Mouse (Mus musculus): Measurements from ENCODE around the gene Gm10234. TPM values are rescaled to one million over a fixed set of nuclear protein-coding genes. Genes with fewer than 3 reads are reported as not detected.

Gene Gm10234
- not detected in 2 replicates for polyA plus RNA-seq (2015; fragmentation: Nextera tagmentation; extraction: Ambion mirVana)

DNA sequence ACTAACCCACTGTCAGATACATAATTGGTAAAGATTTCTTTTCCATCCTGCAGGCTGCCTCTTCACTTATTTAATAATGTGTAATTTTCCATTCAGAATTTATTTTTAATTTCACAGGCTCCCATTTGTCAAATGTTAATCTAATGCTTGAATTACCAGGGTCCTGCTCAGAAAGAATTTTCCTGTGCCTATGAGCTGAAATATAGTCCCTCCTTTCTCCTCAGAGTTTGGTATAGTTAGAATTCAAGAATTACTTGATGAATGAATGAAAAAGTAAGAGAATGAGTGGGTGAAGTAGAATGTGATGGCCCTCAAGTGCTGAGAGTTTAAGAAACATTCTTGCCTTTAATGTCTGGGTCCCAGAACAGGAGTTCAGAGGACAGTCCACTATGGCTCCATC is at the start of gene Gm10234:
Gm10234 (plus strand) TSS at position 301 of the 400 bp plus-strand sequence.
- no peaks in the 10 kb centered on the region for H3K9me3 ChIP-seq (replicated peaks; ENCODE audit: control insufficient read depth, low read length, poor library complexity, severe bottlenecking)
- no peaks in the 10 kb centered on the region for H3K27me3 ChIP-seq (ENCODE audit: control insufficient read depth, insufficient read depth, low read depth, low read length)
- no peaks in the 10 kb centered on the region for H3K4me1 ChIP-seq (ENCODE audit: control insufficient read depth, insufficient read depth, low read length)
- no peak within 1 kb of the TSS for H3K4me2 ChIP-seq (ENCODE audit: low read length)
- no peak within 1 kb of the TSS for H3K4me3 ChIP-seq (ENCODE audit: low read depth, low read length)
- no peak for ATAC-seq
- H3K36me3 ChIP-seq (ENCODE audit: control insufficient read depth, insufficient read depth, low read length): no peaks in the 10 kb centered on the region
- H3K27ac ChIP-seq (ENCODE audit: low read length): no peak within 1 kb of the TSS
- H3K9ac ChIP-seq (ENCODE audit: low read depth, low read length): no peak within 1 kb of the TSS

DNA sequence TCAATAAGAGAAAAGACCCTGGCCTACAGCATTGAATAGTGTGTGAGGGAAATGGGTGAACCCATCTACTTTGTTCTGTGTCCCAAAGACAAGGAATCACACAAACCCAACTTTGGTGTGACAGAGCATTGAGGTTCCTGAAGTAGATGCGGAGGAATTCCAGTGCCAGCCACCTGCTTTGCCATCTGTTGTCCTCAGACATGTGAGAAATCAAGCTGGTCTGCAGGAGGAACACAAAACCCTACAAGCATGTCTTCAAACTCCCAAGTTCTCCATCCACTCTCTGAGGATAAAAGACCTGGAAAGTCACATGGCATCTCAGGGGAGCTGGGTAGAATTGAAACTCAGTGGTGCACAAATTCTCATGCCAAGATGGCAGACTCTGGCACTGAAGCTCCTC is 44.3 kb upstream of the Gm10234 start:
- WGBS: 96% methylated on average over 1 of the region's 1 CpGs
- no peak for ATAC-seq

DNA sequence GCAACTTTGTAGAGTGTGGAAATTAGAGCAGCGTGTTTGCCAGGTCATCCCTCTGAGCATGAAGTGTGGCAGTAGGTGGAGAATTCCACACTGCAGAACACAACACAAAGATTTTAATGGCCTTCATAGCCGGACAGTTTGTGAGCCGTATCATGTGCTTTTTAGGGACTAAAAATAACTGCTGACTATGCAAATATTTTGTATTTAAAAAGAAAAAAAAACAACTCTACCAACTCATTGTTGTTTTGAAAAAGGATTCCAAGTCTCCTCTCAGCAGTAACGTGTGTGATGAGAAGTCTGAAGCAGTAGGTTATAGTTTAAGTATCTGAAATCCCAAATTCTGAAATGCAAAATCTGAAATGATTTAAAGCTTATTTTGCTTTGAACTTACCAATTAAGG is 25.9 kb upstream of the Gm10234 start:
- no peak overlapping the region for H3K4me3 ChIP-seq (ENCODE audit: low read depth, low read length)
- no peaks in the 10 kb centered on the region for H3K9me3 ChIP-seq (replicated peaks; ENCODE audit: control insufficient read depth, low read length, poor library complexity, severe bottlenecking)
- no peaks in the 10 kb centered on the region for H3K36me3 ChIP-seq (ENCODE audit: control insufficient read depth, insufficient read depth, low read length)
- no peaks in the 10 kb centered on the region for H3K27me3 ChIP-seq (ENCODE audit: control insufficient read depth, insufficient read depth, low read depth, low read length)
- H3K27ac ChIP-seq (ENCODE audit: low read length): no peak overlapping the region
- WGBS: 81% methylated on average over 4 of the region's 4 CpGs
- H3K9ac ChIP-seq (ENCODE audit: low read depth, low read length): no peak overlapping the region
- no peak overlapping the region for H3K4me2 ChIP-seq (ENCODE audit: low read length)
- no peak for ATAC-seq
- no peaks in the 10 kb centered on the region for H3K4me1 ChIP-seq (ENCODE audit: control insufficient read depth, insufficient read depth, low read length)

More for the DNA sequence above, 44.3 kb upstream of the Gm10234 start:
- Histone ChIP-seq H3K4me1 (ENCODE audit: control insufficient read depth, insufficient read depth, low read length) (no peaks in the 10 kb centered on the region), H3K27me3 (ENCODE audit: control insufficient read depth, insufficient read depth, low read depth, low read length) (no peaks in the 10 kb centered on the region), H3K9me3 (replicated peaks; ENCODE audit: control insufficient read depth, low read length, poor library complexity, severe bottlenecking) (no peaks in the 10 kb centered on the region), H3K9ac (ENCODE audit: low read depth, low read length) (no peak overlapping the region), H3K36me3 (ENCODE audit: control insufficient read depth, insufficient read depth, low read length) (no peaks in the 10 kb centered on the region), H3K4me3 (ENCODE audit: low read depth, low read length) (no peak overlapping the region), H3K4me2 (ENCODE audit: low read length) (no peak overlapping the region), H3K27ac (ENCODE audit: low read length) (no peak overlapping the region)

DNA sequence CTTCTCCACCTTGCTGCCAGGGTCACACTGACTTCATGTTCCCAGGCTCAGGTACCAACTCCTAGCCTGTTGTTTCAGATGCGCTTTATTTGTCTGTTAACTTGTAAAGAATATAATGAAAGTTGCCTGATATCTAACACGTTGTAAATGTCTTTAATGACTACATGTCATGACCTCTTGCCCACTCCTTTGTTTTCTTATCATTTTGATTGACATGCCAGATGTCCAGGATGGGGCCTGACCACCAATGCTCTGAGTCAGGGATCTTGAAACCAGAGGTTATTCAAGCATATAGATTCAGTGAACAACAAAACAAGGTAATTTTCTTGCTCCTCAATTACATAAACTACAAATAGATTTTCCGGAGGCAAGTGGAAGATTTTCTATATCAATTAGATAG is 23.5 kb upstream of the Gm10234 start:
- no peak for ATAC-seq
- H3K4me2 ChIP-seq (ENCODE audit: low read length): no peak overlapping the region
- no peak overlapping the region for H3K9ac ChIP-seq (ENCODE audit: low read depth, low read length)
- no peaks in the 10 kb centered on the region for H3K9me3 ChIP-seq (replicated peaks; ENCODE audit: control insufficient read depth, low read length, poor library complexity, severe bottlenecking)
- no peak overlapping the region for H3K27ac ChIP-seq (ENCODE audit: low read length)
- no peaks in the 10 kb centered on the region for H3K27me3 ChIP-seq (ENCODE audit: control insufficient read depth, insufficient read depth, low read depth, low read length)
- 80% methylated on average over 3 of the region's 3 CpGs for WGBS
- H3K4me1 ChIP-seq (ENCODE audit: control insufficient read depth, insufficient read depth, low read length): no peaks in the 10 kb centered on the region
- H3K36me3 ChIP-seq (ENCODE audit: control insufficient read depth, insufficient read depth, low read length): no peaks in the 10 kb centered on the region
- H3K4me3 ChIP-seq (ENCODE audit: low read depth, low read length): no peak overlapping the region

DNA sequence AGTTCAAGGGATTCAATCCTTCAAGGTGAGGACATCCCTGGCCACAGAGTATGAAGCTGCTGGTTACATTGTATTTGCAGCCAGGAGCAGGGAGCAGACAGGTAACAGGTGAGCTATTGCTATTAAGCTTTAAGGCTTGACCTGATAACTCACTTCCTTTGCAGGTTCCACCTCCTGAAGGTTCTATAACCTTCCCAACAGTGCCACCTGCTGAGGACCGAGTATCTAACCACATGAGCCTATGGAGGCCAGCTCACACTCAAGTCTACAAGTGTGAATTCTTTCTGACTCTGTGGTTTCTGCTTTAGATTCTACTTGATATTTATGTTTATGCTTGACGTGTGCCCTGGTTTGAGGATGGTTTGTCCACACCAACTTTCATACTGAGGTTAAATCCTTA is 21.3 kb upstream of the Gm10234 start:
- H3K27ac ChIP-seq (ENCODE audit: low read length): no peak overlapping the region
- H3K4me2 ChIP-seq (ENCODE audit: low read length): no peak overlapping the region
- H3K4me1 ChIP-seq (ENCODE audit: control insufficient read depth, insufficient read depth, low read length): no peaks in the 10 kb centered on the region
- H3K4me3 ChIP-seq (ENCODE audit: low read depth, low read length): no peak overlapping the region
- no peak for ATAC-seq
- H3K9me3 ChIP-seq (replicated peaks; ENCODE audit: control insufficient read depth, low read length, poor library complexity, severe bottlenecking): no peaks in the 10 kb centered on the region
- H3K9ac ChIP-seq (ENCODE audit: low read depth, low read length): no peak overlapping the region
- 74% methylated on average over 2 of the region's 2 CpGs for WGBS
- H3K36me3 ChIP-seq (ENCODE audit: control insufficient read depth, insufficient read depth, low read length): no peaks in the 10 kb centered on the region
- H3K27me3 ChIP-seq (ENCODE audit: control insufficient read depth, insufficient read depth, low read depth, low read length): no peaks in the 10 kb centered on the region

DNA sequence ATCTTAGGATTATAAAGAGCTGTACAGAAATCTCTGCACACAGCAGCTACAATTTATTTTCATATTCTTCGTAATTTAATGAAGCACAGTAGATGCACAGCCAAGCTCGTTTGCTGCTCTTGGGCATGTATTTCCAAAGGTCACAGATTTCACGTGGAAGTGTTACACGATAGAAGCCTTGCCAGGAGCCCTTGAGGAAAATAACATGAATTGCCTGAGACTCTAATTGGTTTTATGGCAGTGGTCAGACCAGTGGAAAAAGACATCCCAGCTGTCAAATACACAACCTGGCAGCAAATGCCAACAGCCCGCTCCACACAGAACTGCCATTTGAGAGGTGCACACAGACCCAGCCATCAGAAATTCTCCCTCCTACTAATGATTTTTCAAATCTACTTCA is 9.3 kb downstream of the Gm10234 start:
- Histone ChIP-seq H3K4me3 (ENCODE audit: low read depth, low read length) (no peak overlapping the region), H3K27ac (ENCODE audit: low read length) (no peak overlapping the region), H3K9me3 (replicated peaks; ENCODE audit: control insufficient read depth, low read length, poor library complexity, severe bottlenecking) (no peaks in the 10 kb centered on the region), H3K27me3 (ENCODE audit: control insufficient read depth, insufficient read depth, low read depth, low read length) (no peaks in the 10 kb centered on the region), H3K36me3 (ENCODE audit: control insufficient read depth, insufficient read depth, low read length) (no peaks in the 10 kb centered on the region), H3K4me2 (ENCODE audit: low read length) (no peak overlapping the region), H3K9ac (ENCODE audit: low read depth, low read length) (no peak overlapping the region), H3K4me1 (ENCODE audit: control insufficient read depth, insufficient read depth, low read length) (no peaks in the 10 kb centered on the region)
- no peak for ATAC-seq
- 62% methylated on average over 5 of the region's 5 CpGs for WGBS

DNA sequence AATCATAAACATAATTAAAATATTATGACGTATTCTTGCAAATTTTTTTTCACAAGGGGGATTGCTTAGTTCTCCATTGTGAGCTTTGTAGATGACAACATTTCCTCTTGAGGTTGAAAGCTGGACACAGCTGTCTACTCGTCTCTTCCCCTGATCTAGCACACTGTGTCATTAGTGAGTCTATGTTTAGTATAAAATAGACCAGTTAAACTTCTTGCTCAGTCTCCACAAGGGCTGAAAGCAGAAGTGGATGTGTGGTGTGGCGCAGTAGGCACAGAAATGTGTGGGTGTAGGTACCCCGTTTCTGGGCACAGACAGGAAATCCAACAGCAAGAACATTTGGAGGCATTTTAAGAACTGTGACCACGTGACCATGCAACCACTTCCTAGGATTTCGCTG is 12.9 kb downstream of the Gm10234 start:
- no peak overlapping the region for H3K4me3 ChIP-seq (ENCODE audit: low read depth, low read length)
- H3K4me1 ChIP-seq (ENCODE audit: control insufficient read depth, insufficient read depth, low read length): no peaks in the 10 kb centered on the region
- H3K27me3 ChIP-seq (ENCODE audit: control insufficient read depth, insufficient read depth, low read depth, low read length): no peaks in the 10 kb centered on the region
- H3K9me3 ChIP-seq (replicated peaks; ENCODE audit: control insufficient read depth, low read length, poor library complexity, severe bottlenecking): no peaks in the 10 kb centered on the region
- WGBS: 90% methylated on average over 6 of the region's 6 CpGs
- no peak for ATAC-seq
- H3K36me3 ChIP-seq (ENCODE audit: control insufficient read depth, insufficient read depth, low read length): no peaks in the 10 kb centered on the region
- H3K9ac ChIP-seq (ENCODE audit: low read depth, low read length): no peak overlapping the region
- no peak overlapping the region for H3K4me2 ChIP-seq (ENCODE audit: low read length)
- H3K27ac ChIP-seq (ENCODE audit: low read length): no peak overlapping the region

DNA sequence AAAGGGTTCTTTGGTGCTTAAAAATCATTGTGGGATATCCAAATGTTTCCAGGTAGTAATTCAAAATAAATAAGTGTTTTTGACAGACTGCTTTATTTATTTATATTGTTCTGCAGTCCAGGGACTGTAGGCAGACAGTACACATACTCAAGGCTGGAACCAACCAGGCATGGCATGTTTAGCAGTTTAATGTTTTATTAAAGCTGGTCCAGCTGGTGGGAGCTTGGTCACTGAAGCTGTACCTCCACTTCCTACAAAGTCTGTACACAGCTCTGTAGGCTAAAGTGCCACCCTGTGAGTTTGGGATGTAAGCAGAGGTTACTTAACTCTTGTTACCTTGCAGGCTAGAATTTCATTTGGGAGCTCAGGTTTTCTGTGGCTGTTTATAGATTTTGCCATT is 27.5 kb downstream of the Gm10234 start:
- no peaks in the 10 kb centered on the region for H3K27me3 ChIP-seq (ENCODE audit: control insufficient read depth, insufficient read depth, low read depth, low read length)
- H3K9ac ChIP-seq (ENCODE audit: low read depth, low read length): no peak overlapping the region
- no peaks in the 10 kb centered on the region for H3K9me3 ChIP-seq (replicated peaks; ENCODE audit: control insufficient read depth, low read length, poor library complexity, severe bottlenecking)
- no peak overlapping the region for H3K27ac ChIP-seq (ENCODE audit: low read length)
- H3K4me1 ChIP-seq (ENCODE audit: control insufficient read depth, insufficient read depth, low read length): no peaks in the 10 kb centered on the region
- H3K4me3 ChIP-seq (ENCODE audit: low read depth, low read length): no peak overlapping the region
- H3K4me2 ChIP-seq (ENCODE audit: low read length): no peak overlapping the region
- no peaks in the 10 kb centered on the region for H3K36me3 ChIP-seq (ENCODE audit: control insufficient read depth, insufficient read depth, low read length)
- no peak for ATAC-seq

DNA sequence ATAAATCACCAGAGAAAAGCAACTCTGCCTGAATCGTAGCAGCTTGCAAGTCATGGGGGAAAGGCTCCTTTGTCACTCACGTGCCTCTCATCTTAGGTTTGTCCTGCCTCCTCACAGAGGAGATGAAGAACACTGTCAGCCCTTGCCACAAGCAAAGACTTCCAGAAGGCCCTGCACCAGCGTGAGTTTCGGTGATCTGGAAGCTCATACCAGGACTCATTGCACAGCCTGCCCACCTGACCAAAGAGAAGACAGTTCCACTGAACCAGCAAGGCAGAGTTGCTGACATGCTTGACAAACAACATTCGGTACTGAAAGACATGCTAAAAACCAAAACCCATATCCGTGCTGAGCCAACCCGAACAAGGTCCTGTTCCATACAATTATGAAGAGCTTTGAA is 31.1 kb downstream of the Gm10234 start:
- H3K4me3 ChIP-seq (ENCODE audit: low read depth, low read length): no peak overlapping the region
- no peaks in the 10 kb centered on the region for H3K9me3 ChIP-seq (replicated peaks; ENCODE audit: control insufficient read depth, low read length, poor library complexity, severe bottlenecking)
- H3K4me2 ChIP-seq (ENCODE audit: low read length): no peak overlapping the region
- no peak for ATAC-seq
- no peaks in the 10 kb centered on the region for H3K36me3 ChIP-seq (ENCODE audit: control insufficient read depth, insufficient read depth, low read length)
- no peak overlapping the region for H3K9ac ChIP-seq (ENCODE audit: low read depth, low read length)
- 89% methylated on average over 7 of the region's 7 CpGs for WGBS
- H3K27ac ChIP-seq (ENCODE audit: low read length): no peak overlapping the region
- H3K27me3 ChIP-seq (ENCODE audit: control insufficient read depth, insufficient read depth, low read depth, low read length): no peaks in the 10 kb centered on the region
- H3K4me1 ChIP-seq (ENCODE audit: control insufficient read depth, insufficient read depth, low read length): no peaks in the 10 kb centered on the region

DNA sequence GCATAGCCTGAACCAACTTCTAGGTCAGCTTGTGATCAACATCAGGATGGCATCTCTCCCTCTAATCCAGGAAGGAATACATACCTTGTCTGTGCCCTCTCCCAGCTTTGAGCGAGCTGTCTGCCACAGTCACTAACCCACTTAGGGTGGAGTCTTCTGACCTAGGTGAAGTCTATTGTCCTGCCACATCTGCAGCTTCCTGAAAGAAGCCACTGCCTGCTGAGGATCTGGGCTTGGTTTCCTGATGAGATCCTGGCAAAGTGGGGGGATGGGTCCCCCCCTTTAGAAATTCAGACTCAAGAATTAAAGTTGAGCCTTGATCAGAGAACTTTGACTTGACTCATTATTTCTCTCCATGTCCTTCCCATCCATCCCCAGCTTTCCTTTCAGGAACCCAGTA is 32.0 kb downstream of the Gm10234 start:
- H3K4me2 ChIP-seq (ENCODE audit: low read length): no peak overlapping the region
- no peaks in the 10 kb centered on the region for H3K4me1 ChIP-seq (ENCODE audit: control insufficient read depth, insufficient read depth, low read length)
- H3K4me3 ChIP-seq (ENCODE audit: low read depth, low read length): no peak overlapping the region
- H3K36me3 ChIP-seq (ENCODE audit: control insufficient read depth, insufficient read depth, low read length): no peaks in the 10 kb centered on the region
- no peak overlapping the region for H3K9ac ChIP-seq (ENCODE audit: low read depth, low read length)
- no peak overlapping the region for H3K27ac ChIP-seq (ENCODE audit: low read length)
- no peaks in the 10 kb centered on the region for H3K9me3 ChIP-seq (replicated peaks; ENCODE audit: control insufficient read depth, low read length, poor library complexity, severe bottlenecking)
- WGBS: 95% methylated on average over 1 of the region's 1 CpGs
- no peaks in the 10 kb centered on the region for H3K27me3 ChIP-seq (ENCODE audit: control insufficient read depth, insufficient read depth, low read depth, low read length)
- no peak for ATAC-seq
